Mouse (Mus musculus) neutrophil, adult 65 days (primary cell): ENCODE data around the gene Olfr5. TPM values are rescaled to one million over a fixed set of nuclear protein-coding genes. Genes with fewer than 3 reads are reported as not detected.

Experiments
- total RNA-seq: library from RNA; stranded (reverse); gene quantifications from 2 replicates; pipeline ENCODE4 v1.2.4, GENCODE M21; 2023

Gene Olfr5
- not detected in 2 replicates for total RNA-seq

DNA sequence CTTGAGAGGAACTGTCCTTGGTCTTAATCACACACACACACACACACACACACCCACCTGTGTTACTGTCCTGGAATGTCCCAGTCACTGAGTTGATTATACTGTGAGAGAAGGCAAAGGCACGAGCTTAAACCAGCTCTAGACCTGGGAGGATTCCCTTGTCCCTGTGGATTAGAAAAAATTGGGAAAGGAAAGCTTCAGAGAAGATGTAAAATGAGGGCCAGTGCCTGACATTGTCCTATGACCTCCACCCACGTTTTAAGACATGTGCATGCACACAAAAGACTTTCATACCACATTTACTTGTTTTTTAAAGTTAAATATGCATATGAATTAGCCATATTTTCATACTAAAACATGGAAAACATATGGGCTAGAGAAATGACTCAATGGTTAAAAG lies at the start of gene Olfr5:
Olfr5 (minus strand) TSS at position 101 of the 400 bp plus-strand sequence.

DNA sequence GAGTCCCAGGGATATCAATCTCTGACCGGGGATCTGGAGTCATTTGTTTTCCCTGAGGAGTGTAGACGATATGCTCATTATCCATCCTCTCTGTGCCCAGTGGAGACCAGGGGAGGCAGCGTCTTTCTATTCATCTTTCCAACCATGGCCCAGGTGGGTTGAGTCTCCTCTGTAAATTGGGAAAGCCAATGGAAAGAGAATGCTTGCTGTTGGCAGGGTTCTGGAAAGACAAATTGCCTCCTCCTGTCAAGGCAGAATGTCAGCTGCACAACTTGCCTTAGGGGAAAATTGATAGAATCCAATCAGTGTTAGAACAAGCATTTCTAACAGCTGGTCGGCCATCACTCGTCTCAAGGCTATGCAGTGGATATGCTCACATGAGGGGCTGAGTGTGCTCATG lies 36.1 kb upstream of the Olfr5 start, which contains the start of gene Olfr1349:
Olfr1349 (minus strand) TSS at position 101 of the 400 bp plus-strand sequence.

DNA sequence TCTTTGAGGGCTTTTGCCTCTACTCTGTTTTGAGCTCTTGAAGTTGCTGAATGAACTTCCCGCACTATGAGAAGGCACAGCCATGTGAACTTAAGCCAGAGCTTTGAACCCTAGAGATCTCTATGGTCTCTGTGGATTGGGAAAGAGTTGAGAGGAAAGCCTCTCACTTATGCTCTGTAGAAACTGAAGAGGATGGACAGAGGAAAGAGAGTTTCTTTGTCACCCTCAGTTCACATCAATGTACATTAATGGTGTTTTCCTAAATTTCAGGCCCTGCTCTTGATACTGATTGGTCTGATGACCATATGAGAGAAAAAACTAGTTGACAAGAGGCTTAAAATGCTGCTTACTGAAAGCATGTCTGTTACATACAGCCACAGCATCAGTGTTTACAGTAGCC lies 21.9 kb upstream of the Olfr5 start, which contains the start of gene Olfr1348:
Olfr1348 (minus strand) TSS at position 101 of the 400 bp plus-strand sequence.

DNA sequence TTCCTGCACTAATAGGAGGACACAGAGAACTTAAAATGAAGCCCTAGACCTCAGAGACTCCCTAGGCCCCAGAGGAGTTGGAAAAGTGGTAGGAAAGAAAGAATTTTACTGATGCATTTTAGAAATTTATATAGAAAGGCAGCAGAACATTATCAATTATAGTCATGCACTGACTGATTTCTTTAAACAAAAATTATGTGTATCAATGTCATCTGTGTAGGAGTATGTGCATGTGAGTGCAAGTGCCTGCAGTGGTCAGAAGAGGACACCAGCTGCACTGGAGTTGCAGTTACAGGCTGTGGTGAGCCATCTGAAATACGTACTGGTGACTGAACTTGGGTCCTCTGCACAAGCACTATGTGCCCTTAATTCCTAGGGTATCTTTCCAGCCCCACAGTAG lies 12.9 kb upstream of the Olfr5 start, which contains the start of gene Olfr1347:
Olfr1347 (minus strand) TSS at position 101 of the 400 bp plus-strand sequence.

GRCm38 (mm10) chr7:6466951-6467350 lies 19.8 kb downstream of the Olfr5 start, which contains the start of gene Olfr1346:
TSS of gene Olfr1346 (plus strand) at chr7:6467101.

GRCm38 (mm10) chr7:6455868-6456267 lies 30.9 kb downstream of the Olfr5 start, which contains the start of gene Olfr1336:
TSS of gene Olfr1336 (plus strand) at chr7:6456168.

GRCm38 (mm10) chr7:6438388-6438787 lies 48.4 kb downstream of the Olfr5 start, which contains the start of gene Olfr1344:
TSS of gene Olfr1344 (plus strand) at chr7:6438688.

Other genes starting within 250 kb of the Olfr5 start
- not detected in 2 replicates for gene Epp13, start 234.2 kb downstream of the Olfr5 start, total RNA-seq
- 0.16 and 0.34 TPM in 2 replicates for gene Zfp667, start 200.4 kb downstream of the Olfr5 start, total RNA-seq
- 1.1 TPM in 1 of 2 replicates, not detected in the other for gene Zfp583, start 155.7 kb downstream of the Olfr5 start, total RNA-seq
- gene Gm3854, start 143.2 kb downstream of the Olfr5 start, total RNA-seq = not detected in 2 replicates
- 0.52 and 0.69 TPM in 2 replicates for gene Zfp78, start 123.7 kb downstream of the Olfr5 start, total RNA-seq
- 1.8 and 2.3 TPM in 2 replicates for gene Zfp28, start 103.6 kb downstream of the Olfr5 start, total RNA-seq
- gene Smim17, start 88.2 kb downstream of the Olfr5 start, total RNA-seq = not detected in 2 replicates
- gene Gm20715, start 76.7 kb downstream of the Olfr5 start, total RNA-seq = 0.09 TPM in 1 of 2 replicates, not detected in the other
- gene Olfr1344, start 48.3 kb downstream of the Olfr5 start, total RNA-seq = not detected in 2 replicates
- not detected in 2 replicates for gene Olfr1336, start 30.8 kb downstream of the Olfr5 start, total RNA-seq
- not detected in 2 replicates for gene Olfr1346, start 19.8 kb downstream of the Olfr5 start, total RNA-seq
- not detected in 2 replicates for gene Olfr1347, start 12.8 kb upstream of the Olfr5 start, total RNA-seq
- not detected in 2 replicates for gene Olfr1348, start 21.8 kb upstream of the Olfr5 start, total RNA-seq
- gene Olfr1349, start 36.0 kb upstream of the Olfr5 start, total RNA-seq = not detected in 2 replicates
- not detected in 2 replicates for gene Olfr1350, start 77.9 kb upstream of the Olfr5 start, total RNA-seq
- not detected in 2 replicates for gene Zim1, start 209.5 kb upstream of the Olfr5 start, total RNA-seq
- gene Peg3, start 243.5 kb upstream of the Olfr5 start, total RNA-seq = not detected in 2 replicates
- gene Usp29, start 243.6 kb upstream of the Olfr5 start, total RNA-seq = not detected in 2 replicates